Mouse (Mus musculus) megakaryocyte, embryonic 14.5 days (primary cell): ENCODE measurements around the gene Glce. TPM values are rescaled to one million over a fixed set of nuclear protein-coding genes. Genes with fewer than 3 reads are reported as not detected.

ENCODE experiments used
- H3K27me3 ChIP-seq: replicated peaks from 2 replicates; pipeline ENCODE3; 2012; ENCODE audit warnings: inconsistent platforms
- H3K36me3 ChIP-seq: replicated peaks from 2 replicates; pipeline ENCODE3; 2012; ENCODE audit warnings: low read length, inconsistent platforms, mixed read lengths
- H3K4me1 ChIP-seq: 2 replicates; pipeline ENCODE4 v1.6.1; 2012; ENCODE audit warnings: inconsistent platforms
- H3K4me3 ChIP-seq: replicated peaks from 2 replicates; pipeline ENCODE3; 2012; ENCODE audit warnings: moderate library complexity, mild to moderate bottlenecking, inconsistent platforms
- H3K9me3 ChIP-seq: 2 replicates; pipeline ENCODE4 v1.6.1; 2012; ENCODE audit warnings: inconsistent platforms
- FLI1 ChIP-seq: IDR thresholded peaks from 2 replicates; pipeline ENCODE4 v1.6.1; 2012; ENCODE audit warnings: low read length, inconsistent platforms, mixed read lengths
- GATA1 ChIP-seq: IDR thresholded peaks from 3 replicates; pipeline ENCODE4 v1.6.1; 2012; ENCODE audit warnings: mixed read lengths, low read length, inconsistent platforms, borderline replicate concordance
- polyA plus RNA-seq: library from polyadenylated mRNA; stranded (reverse); fragments of >175 nt; gene quantifications from 2 replicates; pipeline ENCODE4 v1.2.3, GENCODE M21; 2012; ENCODE audit warnings: low replicate concordance; ENCODE audit not compliant: insufficient read depth

Glce gene
- polyA plus RNA-seq, 1 experiment: 0.82 TPM

DNA sequence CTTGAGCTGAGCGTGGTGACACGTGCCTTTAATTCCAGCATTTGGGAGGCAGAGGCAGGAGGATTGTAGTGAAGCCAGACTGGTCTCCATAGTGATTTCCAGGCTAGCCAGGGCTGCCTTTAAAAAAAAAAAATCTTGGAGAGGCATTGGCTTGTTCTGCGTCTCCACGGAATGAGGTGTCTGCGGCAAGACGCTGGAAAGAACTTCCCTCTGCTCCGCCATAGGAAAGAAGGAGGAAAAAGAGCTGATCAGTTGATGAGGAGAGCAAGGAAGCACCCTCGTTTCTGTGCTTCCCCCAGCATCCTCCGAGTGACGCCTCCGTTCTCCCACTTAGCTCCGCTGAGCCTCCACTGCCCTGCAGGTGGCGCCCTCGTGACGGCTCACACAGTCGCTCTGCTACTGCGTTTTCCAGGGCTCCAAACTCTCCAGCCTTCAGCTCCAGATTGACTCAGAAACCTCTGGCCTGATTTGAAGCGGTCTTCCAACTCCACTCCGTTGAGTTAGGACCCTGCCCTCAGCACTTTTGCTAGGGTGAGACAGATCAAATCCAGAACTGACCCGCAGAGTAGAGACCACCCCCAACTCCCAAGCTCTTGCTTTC lies 82.3 kb downstream of the Glce start:
- H3K4me1 ChIP-seq: peaks cover 12% of the 10 kb centered on the region
- TF ChIP-seq GATA1 (no peak), FLI1 (no peak)

DNA sequence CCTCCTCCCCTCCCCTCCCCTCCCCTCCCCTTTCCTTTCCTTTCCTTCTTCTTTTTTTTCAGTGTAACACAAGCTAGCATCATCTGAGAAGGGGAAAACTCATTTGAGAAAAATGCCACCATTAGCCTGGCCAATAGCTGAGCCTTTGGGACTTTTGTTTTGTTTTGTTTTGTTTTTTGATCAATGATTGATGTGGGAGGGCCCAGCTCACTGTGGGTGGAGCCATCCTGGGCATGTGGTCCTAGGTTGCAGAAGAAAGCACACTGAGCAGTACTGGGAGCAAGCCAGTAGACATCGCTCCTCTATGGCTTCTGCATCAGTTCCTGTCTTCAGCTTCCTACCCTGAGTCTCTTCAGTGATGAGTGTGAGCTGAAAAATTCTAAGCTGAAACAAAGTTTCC lies 86.6 kb downstream of the Glce start:
- Histone ChIP-seq H3K4me1 (peaks cover 12% of the 10 kb centered on the region), H3K36me3 (no peaks in the 10 kb centered on the region), H3K4me3 (no peak overlapping the region), H3K27me3 (peaks cover 70% of the 10 kb centered on the region), H3K9me3 (peaks cover 13% of the 10 kb centered on the region)
- no peak for TF ChIP-seq FLI1
- TF ChIP-seq GATA1: no peak

More for the DNA sequence above, 82.3 kb downstream of the Glce start:
- H3K9me3 ChIP-seq: no peaks in the 10 kb centered on the region
- H3K36me3 ChIP-seq: no peaks in the 10 kb centered on the region
- H3K27me3 ChIP-seq: peaks cover 60% of the 10 kb centered on the region
- H3K4me3 ChIP-seq: peak overlapping the region; percentile 69

DNA sequence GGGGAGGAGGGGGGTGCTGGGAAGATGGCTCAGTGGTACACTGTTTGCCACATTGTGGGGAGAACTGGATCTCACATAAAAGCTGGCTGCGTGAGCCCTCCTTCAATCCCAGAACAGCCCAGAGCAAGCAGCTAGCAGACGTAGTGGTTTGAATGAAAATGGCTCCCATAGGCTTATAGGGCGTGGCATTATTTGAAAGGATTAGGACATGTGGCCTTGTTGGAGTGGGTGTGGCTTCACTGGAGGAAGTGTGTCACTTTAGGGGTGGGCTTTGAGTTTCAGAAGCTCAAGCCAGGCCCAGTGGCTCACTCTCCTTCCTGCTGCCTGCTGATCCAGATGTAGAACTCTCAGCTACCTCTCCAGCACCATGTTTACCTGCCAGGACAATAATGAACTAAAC lies 90.2 kb downstream of the Glce start:
- H3K27me3 ChIP-seq: peaks cover 80% of the 10 kb centered on the region
- no peaks in the 10 kb centered on the region for H3K36me3 ChIP-seq
- H3K4me1 ChIP-seq: peaks cover 5% of the 10 kb centered on the region; the same call in 1 of the 2 replicates
- peaks cover 16% of the 10 kb centered on the region for H3K9me3 ChIP-seq
- no peak overlapping the region for H3K4me3 ChIP-seq
- TF ChIP-seq FLI1: no peak
- TF ChIP-seq GATA1: no peak

DNA sequence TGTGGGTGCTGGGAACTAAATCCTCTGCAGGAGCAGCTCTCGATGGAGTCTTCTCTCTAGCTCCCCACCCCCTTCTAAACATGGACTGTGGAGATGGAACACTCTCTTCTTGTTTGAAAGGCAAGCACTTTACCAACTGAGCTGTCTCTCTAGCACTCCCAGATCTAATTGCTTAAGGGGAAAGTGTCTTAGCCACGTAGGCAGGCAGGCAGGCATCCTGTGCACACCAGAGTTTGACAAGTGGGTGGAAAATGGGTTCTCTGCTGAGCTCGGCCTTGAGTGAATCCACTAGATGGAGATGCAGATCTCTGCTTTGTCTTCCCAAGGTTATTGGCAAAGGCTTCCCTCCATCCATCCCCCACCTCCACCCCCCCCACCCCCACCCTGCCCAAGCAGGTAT lies 94.4 kb downstream of the Glce start:
- no peak overlapping the region for H3K4me3 ChIP-seq
- peaks cover 11% of the 10 kb centered on the region for H3K4me1 ChIP-seq
- H3K27me3 ChIP-seq: peaks cover 90% of the 10 kb centered on the region
- H3K9me3 ChIP-seq: peaks cover 16% of the 10 kb centered on the region
- TF ChIP-seq FLI1 (no peak), GATA1 (no peak)
- H3K36me3 ChIP-seq: no peaks in the 10 kb centered on the region

DNA sequence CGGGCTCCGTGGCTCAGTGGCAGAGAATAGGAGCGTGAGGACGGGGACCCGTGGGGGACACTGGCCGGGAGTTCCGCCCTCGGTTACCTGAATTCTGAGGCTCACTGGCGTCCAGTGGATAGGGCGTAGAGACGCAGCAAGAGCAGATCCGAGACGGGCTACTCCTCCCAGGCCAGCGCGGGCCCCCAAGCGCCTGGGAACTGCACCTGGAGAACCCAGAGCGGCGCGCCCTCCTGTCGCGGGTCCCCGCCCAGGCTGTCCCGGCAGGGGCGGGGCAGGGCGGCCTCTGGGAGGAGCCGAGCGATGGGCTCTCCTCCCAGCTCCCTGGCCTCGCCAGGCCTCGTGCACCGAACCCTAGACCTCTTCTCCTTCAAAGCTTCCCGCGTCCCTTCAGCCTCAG lies 95.9 kb downstream of the Glce start, which contains the start of gene Paqr5:
Gene Paqr5, minus strand, starts transcription at position 257 of the 400 bp plus-strand sequence.
- Histone ChIP-seq H3K4me3 (peak within 1 kb of the TSS; percentile 84), H3K4me1 (peaks cover 16% of the 10 kb centered on the region), H3K27me3 (peaks cover 94% of the 10 kb centered on the region), H3K36me3 (no peaks in the 10 kb centered on the region), H3K9me3 (peaks cover 7% of the 10 kb centered on the region)
- TF ChIP-seq FLI1 (no peak), GATA1 (no peak)

DNA sequence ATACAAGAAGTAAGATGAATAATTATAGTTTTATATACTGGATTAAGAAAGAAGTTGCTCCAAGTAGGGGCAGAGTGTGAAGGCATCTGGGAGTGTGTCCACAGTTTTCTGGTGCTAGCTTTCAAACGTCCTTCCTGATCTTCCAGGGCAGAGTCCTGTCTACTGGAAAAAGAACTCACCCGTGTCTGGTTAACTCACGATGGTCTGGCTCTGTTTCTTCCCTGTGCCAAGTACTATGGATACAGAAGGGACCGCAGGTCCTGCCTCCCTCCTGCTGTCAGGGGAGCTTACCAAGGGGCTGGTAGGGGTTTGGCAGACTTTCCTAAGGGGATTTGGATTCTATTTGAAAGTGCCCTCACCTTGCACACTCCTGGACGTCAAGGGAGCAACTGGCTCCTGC lies 97.4 kb downstream of the Glce start:
- H3K9me3 ChIP-seq: 0 out of 2 replicates have a peak, but pooled peaks cover 3% of the 10 kb centered on the region
- H3K27me3 ChIP-seq: peaks cover 96% of the 10 kb centered on the region
- TF ChIP-seq FLI1 (no peak), GATA1 (no peak)
- no peak overlapping the region for H3K4me3 ChIP-seq
- H3K36me3 ChIP-seq: no peaks in the 10 kb centered on the region
- peaks cover 31% of the 10 kb centered on the region for H3K4me1 ChIP-seq

DNA sequence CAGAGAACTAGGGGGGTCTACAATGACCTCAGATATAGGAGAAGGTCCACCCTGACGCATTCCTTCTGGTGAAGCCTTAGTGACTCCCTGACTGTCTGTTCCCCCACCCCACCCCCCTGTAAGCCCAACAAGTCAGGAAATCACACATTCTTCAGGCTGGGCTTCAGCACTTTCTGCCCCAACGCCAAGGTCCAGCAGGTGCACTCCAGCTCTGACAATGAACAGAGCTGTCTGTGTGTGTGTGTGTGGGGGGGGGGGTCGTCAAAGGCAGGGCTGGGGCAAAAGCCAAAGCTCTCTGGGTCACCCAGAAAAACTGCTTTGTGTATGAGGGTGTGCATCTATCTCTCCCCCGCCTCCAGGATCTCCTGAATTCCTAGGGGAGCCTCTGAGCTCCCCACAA lies 98.6 kb downstream of the Glce start:
- H3K9me3 ChIP-seq: no peaks in the 10 kb centered on the region
- no peaks in the 10 kb centered on the region for H3K36me3 ChIP-seq
- TF ChIP-seq GATA1 (no peak), FLI1 (no peak)
- H3K4me3 ChIP-seq: no peak overlapping the region
- H3K4me1 ChIP-seq: peaks cover 36% of the 10 kb centered on the region
- peaks cover 93% of the 10 kb centered on the region for H3K27me3 ChIP-seq

DNA sequence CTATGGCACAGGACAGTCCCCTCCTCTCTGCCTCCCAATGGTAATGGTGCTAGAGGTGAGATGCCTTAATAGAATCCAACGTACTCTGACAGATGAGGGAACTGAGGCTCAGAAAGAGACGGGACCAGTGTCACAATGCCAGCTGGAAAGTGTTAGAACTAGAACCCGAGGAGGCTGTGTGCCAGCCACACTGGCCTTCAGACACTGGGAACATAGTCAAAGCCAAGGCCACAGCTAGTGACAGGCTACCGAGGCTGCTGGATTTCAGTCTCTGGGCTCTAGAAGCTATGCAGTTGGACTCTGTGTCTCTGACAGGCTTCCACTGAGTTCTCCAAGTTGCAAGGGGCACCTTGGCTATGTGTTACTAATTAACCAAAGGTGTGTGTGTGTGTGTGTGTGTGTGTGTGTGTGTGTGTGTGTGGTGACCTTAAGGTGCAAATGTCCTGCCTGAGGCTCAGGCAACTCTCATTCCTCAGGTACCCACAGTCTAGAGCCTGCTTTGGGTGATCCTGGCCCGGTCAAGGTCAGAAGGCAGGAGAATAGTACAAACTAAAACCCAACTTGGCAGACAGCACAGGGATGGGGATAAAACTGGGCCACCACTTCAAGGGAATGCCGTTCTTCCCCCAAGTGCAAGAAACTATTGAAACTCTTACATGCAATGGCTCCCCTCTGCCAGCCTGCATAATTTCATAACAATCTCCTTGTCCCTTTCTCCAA lies 99.3 kb downstream of the Glce start:
- no peak for TF ChIP-seq FLI1
- TF ChIP-seq GATA1: no peak
- Histone ChIP-seq H3K9me3 (no peaks in the 10 kb centered on the region), H3K4me3 (no peak overlapping the region), H3K36me3 (no peaks in the 10 kb centered on the region), H3K27me3 (peaks cover 93% of the 10 kb centered on the region), H3K4me1 (peaks cover 36% of the 10 kb centered on the region)

DNA sequence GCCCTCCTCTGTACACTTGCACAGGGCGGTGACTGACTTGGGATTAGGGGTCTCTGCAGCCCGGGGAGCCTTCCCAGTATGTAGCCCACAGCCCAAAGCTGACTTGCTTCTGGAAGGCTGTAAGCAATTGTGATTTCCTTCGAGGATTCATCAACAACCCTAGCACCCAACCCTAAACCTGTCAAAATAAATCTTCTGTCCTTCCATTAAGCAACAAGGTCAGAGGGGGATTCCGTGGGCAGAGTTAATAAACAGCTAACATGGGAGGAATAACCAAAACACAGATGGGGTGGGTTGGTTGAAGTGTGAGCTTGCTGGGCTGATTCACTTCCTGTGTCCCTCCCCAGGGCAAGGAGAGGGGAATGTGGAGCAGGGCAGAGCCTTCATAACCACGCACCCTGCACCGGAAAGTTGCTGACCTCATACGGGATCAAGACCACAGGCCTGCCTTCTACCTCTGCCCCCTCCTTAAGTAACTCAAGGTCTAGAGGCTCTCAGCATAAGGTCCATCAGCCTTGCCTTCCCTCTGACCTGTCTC lies 100.8 kb downstream of the Glce start:
- no peak for TF ChIP-seq FLI1
- Histone ChIP-seq H3K9me3 (no peaks in the 10 kb centered on the region), H3K4me3 (peak overlapping the region; percentile 38), H3K27me3 (peaks cover 96% of the 10 kb centered on the region), H3K4me1 (peaks cover 32% of the 10 kb centered on the region), H3K36me3 (no peaks in the 10 kb centered on the region)

DNA sequence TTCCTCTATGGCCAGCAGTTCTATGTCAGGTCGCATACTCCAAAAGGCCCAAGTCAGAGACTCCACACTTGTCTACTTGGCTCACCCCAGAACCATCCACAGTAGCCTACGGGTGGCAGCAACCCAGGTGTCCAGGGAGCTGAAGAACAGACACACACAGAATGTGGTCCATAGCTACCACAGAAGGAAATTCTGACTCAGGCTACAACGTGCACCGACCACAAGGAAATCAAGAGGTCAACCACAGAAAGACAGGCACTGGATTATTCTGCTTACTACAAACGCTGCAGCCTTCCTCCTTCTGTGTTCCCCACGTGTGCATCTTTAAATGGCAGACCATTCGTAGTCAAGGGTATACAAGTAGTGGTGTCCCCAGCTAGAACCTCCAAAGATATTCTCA lies 102.2 kb downstream of the Glce start:
- Histone ChIP-seq H3K36me3 (no peaks in the 10 kb centered on the region), H3K27me3 (peaks cover 93% of the 10 kb centered on the region), H3K9me3 (no peaks in the 10 kb centered on the region), H3K4me3 (no peak overlapping the region), H3K4me1 (peaks cover 25% of the 10 kb centered on the region)
- TF ChIP-seq GATA1 (no peak), FLI1 (no peak)
